9 mouse cellular contexts compared by ENCODE assay signal in the genomic region with DNA sequence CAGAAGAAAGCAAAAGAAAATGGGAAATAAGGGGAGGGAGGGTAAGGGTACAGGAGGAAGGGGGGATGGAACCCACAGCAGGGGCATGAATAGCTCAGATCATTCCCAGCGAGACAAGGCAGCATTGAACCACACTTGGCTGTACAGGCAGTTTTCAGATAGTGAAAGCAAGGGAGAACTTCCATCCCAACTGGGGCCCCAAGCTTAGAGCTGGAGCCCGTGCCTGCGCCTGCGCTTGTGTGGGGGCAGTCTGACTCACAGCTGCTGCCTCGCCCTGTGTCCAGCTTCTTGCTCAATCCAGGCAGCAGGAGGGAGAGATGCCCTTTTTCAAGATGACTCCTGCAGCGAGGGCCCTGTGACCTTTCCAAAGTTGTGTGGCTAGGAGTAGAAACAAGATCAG.
DNase-seq lines count a peak whose midpoint lies in the region; ATAC-seq and TF ChIP-seq lines count a peak whose summit lies in the region.
"Had no signal": no experiment of that assay in that cellular context is flagged by ENCODE, and none has a peak within 500 bp of the region (broad histone marks: within the 10 kb centered on the region; RNA-seq: fewer than 3 reads in every experiment).

No protein-coding gene starts in this region.

- no peak overlapping the region for H3K27ac ChIP-seq in forebrain, embryonic 13.5 days
- H3K27ac ChIP-seq in lung, embryonic 14.5 days (ENCODE audit: low read depth), result no peak overlapping the region
- H3K27ac ChIP-seq in stomach, embryonic 14.5 days (ENCODE audit: low read length), result no peak overlapping the region
- H3K27ac ChIP-seq: neural tube, embryonic 12.5 days had no signal

- H3K4me1 ChIP-seq in forebrain, embryonic 13.5 days, result peaks cover 8% of the 10 kb centered on the region
- no peaks in the 10 kb centered on the region for H3K4me1 ChIP-seq in lung, embryonic 14.5 days (ENCODE audit: insufficient read depth)
- H3K4me1 ChIP-seq in stomach, embryonic 14.5 days (ENCODE audit: control insufficient read depth, insufficient read depth, low read length), result no peaks in the 10 kb centered on the region
- H3K4me1 ChIP-seq: neural tube, embryonic 12.5 days had no signal

- TF ChIP-seq CTCF in lung, embryonic 14.5 days (IDR thresholded peaks at IDR 0.05; ENCODE audit: low read depth), result no peak

- H3K9me3 ChIP-seq in forebrain, embryonic 13.5 days (replicated peaks), result no peaks in the 10 kb centered on the region
- H3K9me3 ChIP-seq in lung, embryonic 14.5 days (ENCODE audit: low read depth, low read length), result no peaks in the 10 kb centered on the region
- H3K9me3 ChIP-seq in stomach, embryonic 14.5 days (ENCODE audit: control insufficient read depth, low read depth, low read length), result no peaks in the 10 kb centered on the region
- H3K9me3 ChIP-seq: neural tube, embryonic 12.5 days had no signal

- peak; percentile 49; the same call in 1 of the 2 replicates for ATAC-seq in cerebellum, adult (ENCODE audit: insufficient number of reproducible peaks, low FRiP score, low TSS enrichment)
- ATAC-seq in forebrain, embryonic 13.5 days, result peak; percentile 62
- peak; percentile 56; the same call in 1 of the 2 replicates for ATAC-seq in lung, embryonic 14.5 days (ENCODE audit: insufficient read depth)
- ATAC-seq in stomach, embryonic 14.5 days (ENCODE audit: insufficient number of reproducible peaks, insufficient read depth, low FRiP score, low read depth), result peak; percentile 66; the same call in 1 of the 2 replicates
- no peak for ATAC-seq in megakaryocyte-erythroid progenitor cell, adult 5-6 weeks (replicated peaks; ENCODE audit: low FRiP score, low TSS enrichment, poor library complexity, severe bottlenecking)

- no peaks in the 10 kb centered on the region for H3K27me3 ChIP-seq in forebrain, embryonic 13.5 days
- no peaks in the 10 kb centered on the region for H3K27me3 ChIP-seq in lung, embryonic 14.5 days (ENCODE audit: insufficient read depth, low read length)
- no peaks in the 10 kb centered on the region for H3K27me3 ChIP-seq in stomach, embryonic 14.5 days (ENCODE audit: control insufficient read depth, insufficient read depth, low read length)
- H3K27me3 ChIP-seq: neural tube, embryonic 12.5 days had no signal

- H3K36me3 ChIP-seq in forebrain, embryonic 13.5 days (ENCODE audit: poor library complexity, severe bottlenecking), result no peaks in the 10 kb centered on the region
- H3K36me3 ChIP-seq in lung, embryonic 14.5 days (ENCODE audit: insufficient read depth), result no peaks in the 10 kb centered on the region
- no peaks in the 10 kb centered on the region for H3K36me3 ChIP-seq in stomach, embryonic 14.5 days (ENCODE audit: control insufficient read depth, insufficient read depth, low read length)
- H3K36me3 ChIP-seq: neural tube, embryonic 12.5 days had no signal

- H3K4me3 ChIP-seq in forebrain, embryonic 13.5 days, result no peak overlapping the region
- H3K4me3 ChIP-seq in lung, embryonic 14.5 days (ENCODE audit: low read depth, low read length), result no peak overlapping the region
- no peak overlapping the region for H3K4me3 ChIP-seq in stomach, embryonic 14.5 days (ENCODE audit: low read depth, low read length)
- H3K4me3 ChIP-seq: neural tube, embryonic 12.5 days had no signal

- intact Hi-C loops in heart, postnatal 10 days (cut with DNase I), result no loop called here

- no peak overlapping the region for H3K9ac ChIP-seq in forebrain, embryonic 13.5 days
- no peak overlapping the region for H3K9ac ChIP-seq in lung, embryonic 14.5 days
- no peak overlapping the region for H3K9ac ChIP-seq in stomach, embryonic 14.5 days (replicated peaks; ENCODE audit: low read depth, low read length)
- H3K9ac ChIP-seq: neural tube, embryonic 12.5 days had no signal

- DNase-seq in cerebellum, postnatal 4 days (ENCODE audit: low spot score in 2 of 2), result no peak
- peak; percentile 98 for DNase-seq in NIH3T3 (ENCODE audit: low read depth)
- peak; percentile 54 to 58 for DNase-seq in heart, postnatal 10 days
- peak; percentile 51 for DNase-seq in lung, embryonic 14.5 days

- 0 out of 2 replicates have a peak overlapping the region, but pooled peaks have one; percentile 5 for H3K4me2 ChIP-seq in forebrain, embryonic 13.5 days
- no peak overlapping the region for H3K4me2 ChIP-seq in lung, embryonic 14.5 days
- no peak overlapping the region for H3K4me2 ChIP-seq in stomach, embryonic 14.5 days (replicated peaks; ENCODE audit: low read depth, low read length)
- H3K4me2 ChIP-seq: neural tube, embryonic 12.5 days had no signal

- 10% methylated on average over 6 of the region's 6 CpGs for WGBS in forebrain, embryonic 13.5 days
- 38% methylated on average over 6 of the region's 6 CpGs for WGBS in lung, embryonic 14.5 days
- WGBS in stomach, embryonic 14.5 days, result 39% methylated on average over 6 of the region's 6 CpGs

Comparison
In these comparisons a context has a peak if more than half of its experiments do, and no peak if none do; other contexts are left out.
1. DNase-seq: peak in NIH3T3 (single experiment), heart, postnatal 10 days (2 of 2) and lung, embryonic 14.5 days (single experiment); none in cerebellum, postnatal 4 days (0 of 2).